Mouse (Mus musculus): ENCODE data around the gene Pcbp3. TPM values are rescaled to one million over a fixed set of nuclear protein-coding genes. Genes with fewer than 3 reads are reported as not detected.

Gene Pcbp3
- polyA plus RNA-seq, 1 experiment from 2014 or later: 15.3 TPM

DNA sequence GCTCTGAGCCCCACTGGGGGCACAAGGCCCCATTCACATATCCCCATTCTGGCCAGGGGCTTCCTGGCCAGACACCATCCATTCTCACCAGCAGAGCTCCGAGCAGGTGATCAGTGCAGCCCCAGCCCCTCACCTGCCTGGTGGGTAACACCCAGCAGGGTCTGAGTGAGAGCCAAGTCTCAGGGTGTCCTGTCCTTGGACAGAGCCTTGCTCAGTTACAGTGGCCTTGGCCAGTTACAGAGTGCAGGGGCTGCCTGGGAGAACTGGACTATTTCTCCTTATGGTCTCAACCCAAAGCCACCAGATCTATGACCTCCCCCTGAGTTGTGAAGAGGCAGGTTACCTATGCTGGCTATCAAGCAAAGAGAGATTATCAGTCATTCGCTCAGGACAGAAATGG lies 236.6 kb downstream of the Pcbp3 start:
- Histone ChIP-seq H3K27ac (replicated peaks) (peak overlapping the region; percentile 87; the same call in 1 of the 2 replicates), H3K36me3 (ENCODE audit: control insufficient read depth, insufficient read depth, low read length) (peaks cover 6% of the 10 kb centered on the region; the same call in 1 of the 2 replicates), H3K4me1 (replicated peaks; ENCODE audit: control insufficient read depth, insufficient read depth) (no peaks in the 10 kb centered on the region; the same call in 1 of the 2 replicates), H3K4me2 (replicated peaks; ENCODE audit: low read depth) (peak overlapping the region; percentile 68), H3K27me3 (ENCODE audit: control insufficient read depth, insufficient read depth, low read length) (no peaks in the 10 kb centered on the region), H3K9ac (ENCODE audit: low read length) (peak overlapping the region; percentile 77), H3K4me3 (ENCODE audit: low read depth, low read length) (peak overlapping the region; percentile 53), H3K9me3 (ENCODE audit: control insufficient read depth, low read length) (no peaks in the 10 kb centered on the region)
- no peak for ATAC-seq (ENCODE audit: low FRiP score, low TSS enrichment)
- no peak for TF ChIP-seq CTCF (IDR thresholded peaks at IDR 0.05; ENCODE audit: low read depth)
- no peak for TF ChIP-seq EP300 (optimal IDR thresholded peaks at IDR 0.05)
- 54% methylated on average over 2 of the region's 2 CpGs for WGBS
- DNase-seq (ENCODE audit: low spot score): peak; percentile 10

DNA sequence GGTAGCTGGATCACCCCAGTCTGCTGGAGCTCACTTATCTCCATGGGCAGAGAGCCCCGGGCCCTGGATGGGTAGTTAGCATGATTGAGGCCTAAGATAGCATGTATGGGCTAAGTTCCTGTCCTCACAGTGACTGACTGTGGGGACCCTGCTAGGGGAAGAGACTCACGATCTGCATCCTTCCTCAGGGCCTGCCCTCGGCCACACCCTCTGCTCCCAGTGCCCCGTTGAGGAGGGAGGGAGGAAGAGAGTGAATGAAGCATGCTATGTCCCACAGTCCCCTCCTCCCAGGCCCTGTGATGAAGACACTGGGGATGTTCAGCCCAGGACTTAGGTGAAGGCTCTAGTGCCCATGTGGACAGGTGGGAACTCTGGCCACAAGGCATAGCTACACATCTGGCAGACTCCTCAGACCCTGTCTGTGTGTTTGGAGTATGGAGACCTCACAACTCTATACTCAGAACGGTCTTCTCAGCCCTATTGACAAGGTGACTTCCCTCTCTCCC lies 237.4 kb downstream of the Pcbp3 start:
- Histone ChIP-seq H3K9ac (ENCODE audit: low read length) (peak overlapping the region; percentile 77), H3K4me3 (ENCODE audit: low read depth, low read length) (peak overlapping the region; percentile 53), H3K4me1 (replicated peaks; ENCODE audit: control insufficient read depth, insufficient read depth) (no peaks in the 10 kb centered on the region), H3K9me3 (ENCODE audit: control insufficient read depth, low read length) (no peaks in the 10 kb centered on the region), H3K27me3 (ENCODE audit: control insufficient read depth, insufficient read depth, low read length) (no peaks in the 10 kb centered on the region), H3K27ac (replicated peaks) (no peak overlapping the region), H3K4me2 (replicated peaks; ENCODE audit: low read depth) (peak overlapping the region; percentile 68), H3K36me3 (ENCODE audit: control insufficient read depth, insufficient read depth, low read length) (peaks cover 8% of the 10 kb centered on the region; the same call in 1 of the 2 replicates)
- 32% methylated on average over 5 of the region's 5 CpGs for WGBS
- no peak for TF ChIP-seq CTCF (IDR thresholded peaks at IDR 0.05; ENCODE audit: low read depth)
- no peak for TF ChIP-seq EP300 (optimal IDR thresholded peaks at IDR 0.05)
- ATAC-seq (ENCODE audit: low FRiP score, low TSS enrichment) (no peak), DNase-seq (ENCODE audit: low spot score) (peak; percentile 11)

DNA sequence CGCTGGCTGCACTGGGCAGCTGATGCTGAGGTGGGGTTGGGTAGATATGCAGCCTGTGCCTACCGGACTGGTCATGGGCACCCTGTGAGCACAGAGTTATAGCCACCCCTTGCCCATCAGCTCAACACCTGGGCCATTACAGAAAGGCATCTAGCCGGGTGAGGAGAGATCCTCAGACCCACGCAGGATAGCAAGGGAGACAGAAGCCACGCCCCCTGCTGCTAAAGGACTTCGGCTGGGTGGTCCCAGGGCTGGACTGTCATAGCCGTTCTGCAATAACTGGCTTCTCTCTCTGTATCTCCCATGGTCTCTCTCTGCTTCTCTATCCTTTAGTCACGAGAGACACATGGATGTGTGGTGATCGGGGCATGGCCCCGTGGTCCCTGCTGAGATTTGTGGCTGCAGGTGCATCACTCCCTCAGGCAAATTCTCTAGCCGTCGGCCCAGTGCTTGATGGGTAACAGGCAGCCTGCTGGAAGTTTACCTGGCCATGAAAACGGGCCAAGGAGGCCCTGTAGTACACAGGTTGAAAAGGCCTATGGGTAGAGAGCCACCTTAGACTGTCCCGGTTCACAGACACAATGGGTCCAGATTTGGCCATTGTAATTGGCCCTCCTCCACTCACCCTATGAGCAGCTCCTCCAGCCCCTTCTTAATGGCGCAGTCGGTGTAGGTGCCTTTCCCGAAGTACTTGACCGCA lies 238.8 kb downstream of the Pcbp3 start:
- TF ChIP-seq EP300 (optimal IDR thresholded peaks at IDR 0.05) (no peak), CTCF (IDR thresholded peaks at IDR 0.05; ENCODE audit: low read depth) (no peak)
- no peak overlapping the region for H3K27ac ChIP-seq (replicated peaks)
- H3K36me3 ChIP-seq (ENCODE audit: control insufficient read depth, insufficient read depth, low read length): peaks cover 13% of the 10 kb centered on the region; the same call in 1 of the 2 replicates
- WGBS: 85% methylated on average over 18 of the region's 18 CpGs
- H3K4me3 ChIP-seq (ENCODE audit: low read depth, low read length): no peak overlapping the region
- no peaks in the 10 kb centered on the region for H3K27me3 ChIP-seq (ENCODE audit: control insufficient read depth, insufficient read depth, low read length)
- no peak overlapping the region for H3K4me2 ChIP-seq (replicated peaks; ENCODE audit: low read depth)
- no peaks in the 10 kb centered on the region for H3K9me3 ChIP-seq (ENCODE audit: control insufficient read depth, low read length)
- no peak overlapping the region for H3K9ac ChIP-seq (ENCODE audit: low read length)
- ATAC-seq (ENCODE audit: low FRiP score, low TSS enrichment) (no peak), DNase-seq (ENCODE audit: low spot score) (no peak)
- H3K4me1 ChIP-seq (replicated peaks; ENCODE audit: control insufficient read depth, insufficient read depth): no peaks in the 10 kb centered on the region

DNA sequence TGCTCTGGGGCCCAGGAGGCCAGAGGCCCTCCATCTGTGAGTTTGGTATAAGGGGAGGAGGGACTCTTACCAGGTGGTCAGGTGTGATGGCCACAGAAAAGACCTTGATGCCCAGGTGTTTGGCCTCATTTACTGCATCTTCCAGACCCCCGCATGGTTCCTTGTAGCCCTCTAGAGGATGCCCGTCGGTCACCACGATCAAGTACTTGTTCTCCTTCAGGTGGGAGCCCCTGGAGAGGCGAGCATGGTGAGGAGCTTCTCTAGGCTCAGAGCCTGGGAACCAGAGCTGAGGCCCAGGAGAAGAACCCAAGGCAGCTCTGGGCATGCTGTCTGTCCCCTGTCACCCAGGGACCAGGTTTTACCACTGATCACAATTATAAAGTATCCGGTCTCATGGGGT lies 239.9 kb downstream of the Pcbp3 start:
- no peak overlapping the region for H3K27ac ChIP-seq (replicated peaks)
- no peak for TF ChIP-seq EP300 (optimal IDR thresholded peaks at IDR 0.05)
- TF ChIP-seq CTCF (IDR thresholded peaks at IDR 0.05; ENCODE audit: low read depth): no peak
- ATAC-seq (ENCODE audit: low FRiP score, low TSS enrichment) (no peak), DNase-seq (ENCODE audit: low spot score) (no peak)
- no peaks in the 10 kb centered on the region for H3K4me1 ChIP-seq (replicated peaks; ENCODE audit: control insufficient read depth, insufficient read depth)
- no peaks in the 10 kb centered on the region for H3K9me3 ChIP-seq (ENCODE audit: control insufficient read depth, low read length)
- no peak overlapping the region for H3K4me3 ChIP-seq (ENCODE audit: low read depth, low read length)
- no peak overlapping the region for H3K9ac ChIP-seq (ENCODE audit: low read length)
- H3K27me3 ChIP-seq (ENCODE audit: control insufficient read depth, insufficient read depth, low read length): no peaks in the 10 kb centered on the region
- peaks cover 13% of the 10 kb centered on the region; the same call in 1 of the 2 replicates for H3K36me3 ChIP-seq (ENCODE audit: control insufficient read depth, insufficient read depth, low read length)
- 94% methylated on average over 6 of the region's 6 CpGs for WGBS
- H3K4me2 ChIP-seq (replicated peaks; ENCODE audit: low read depth): no peak overlapping the region

DNA sequence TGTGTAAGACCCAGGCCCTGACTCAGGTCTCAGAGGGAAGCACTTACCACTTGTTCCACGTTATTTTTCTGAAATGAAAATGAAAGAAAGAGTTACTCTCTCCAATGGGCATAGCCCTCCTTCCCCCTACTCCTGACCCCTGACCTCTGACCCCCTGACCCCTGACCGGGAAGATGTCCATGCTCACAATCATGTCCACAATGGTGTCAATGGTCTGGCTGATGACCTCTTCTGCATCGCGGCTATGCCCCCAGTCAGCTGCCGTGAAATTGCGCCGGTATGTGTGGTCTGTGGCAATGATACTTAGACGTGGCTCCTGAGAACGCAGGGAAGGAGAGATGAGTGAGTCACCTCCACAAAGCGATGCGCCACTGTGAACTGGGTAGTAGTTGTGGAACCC lies 240.5 kb downstream of the Pcbp3 start:
- peaks cover 13% of the 10 kb centered on the region; the same call in 1 of the 2 replicates for H3K36me3 ChIP-seq (ENCODE audit: control insufficient read depth, insufficient read depth, low read length)
- no peak overlapping the region for H3K4me2 ChIP-seq (replicated peaks; ENCODE audit: low read depth)

DNA sequence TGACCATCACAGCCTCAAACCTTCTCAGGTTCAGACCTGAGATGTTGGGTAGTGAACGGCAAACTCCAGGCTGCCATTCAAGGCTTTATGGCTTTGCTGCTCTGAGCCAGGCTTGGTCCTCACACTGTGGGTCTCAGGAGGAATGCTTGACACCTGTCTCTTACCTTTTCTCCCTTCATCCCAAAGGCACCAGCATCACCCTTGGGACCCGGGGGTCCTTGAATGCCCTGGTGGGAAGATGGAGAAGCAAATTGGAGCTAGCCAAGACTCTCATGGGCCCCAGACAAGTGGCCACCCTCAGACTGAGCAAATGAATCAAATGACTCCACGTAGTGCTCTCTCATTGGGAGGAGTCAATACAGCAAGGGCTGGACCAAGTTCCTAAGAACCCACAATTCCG lies 244.1 kb downstream of the Pcbp3 start:
- no peak overlapping the region for H3K9ac ChIP-seq (ENCODE audit: low read length)
- H3K36me3 ChIP-seq (ENCODE audit: control insufficient read depth, insufficient read depth, low read length): peaks cover 25% of the 10 kb centered on the region
- TF ChIP-seq CTCF (IDR thresholded peaks at IDR 0.05; ENCODE audit: low read depth) (no peak), EP300 (optimal IDR thresholded peaks at IDR 0.05) (no peak)
- no peaks in the 10 kb centered on the region for H3K4me1 ChIP-seq (replicated peaks; ENCODE audit: control insufficient read depth, insufficient read depth)
- H3K4me2 ChIP-seq (replicated peaks; ENCODE audit: low read depth): no peak overlapping the region
- 90% methylated on average over 4 of the region's 4 CpGs for WGBS
- no peak overlapping the region for H3K4me3 ChIP-seq (ENCODE audit: low read depth, low read length)
- no peak overlapping the region for H3K27ac ChIP-seq (replicated peaks)
- no peak for ATAC-seq (ENCODE audit: low FRiP score, low TSS enrichment)
- no peak for DNase-seq (ENCODE audit: low spot score)
- H3K27me3 ChIP-seq (ENCODE audit: control insufficient read depth, insufficient read depth, low read length): no peaks in the 10 kb centered on the region
- no peaks in the 10 kb centered on the region for H3K9me3 ChIP-seq (ENCODE audit: control insufficient read depth, low read length)

More for the DNA sequence above, 240.5 kb downstream of the Pcbp3 start:
- Histone ChIP-seq H3K4me1 (replicated peaks; ENCODE audit: control insufficient read depth, insufficient read depth) (no peaks in the 10 kb centered on the region), H3K4me3 (ENCODE audit: low read depth, low read length) (no peak overlapping the region), H3K9me3 (ENCODE audit: control insufficient read depth, low read length) (no peaks in the 10 kb centered on the region), H3K9ac (ENCODE audit: low read length) (no peak overlapping the region), H3K27ac (replicated peaks) (no peak overlapping the region), H3K27me3 (ENCODE audit: control insufficient read depth, insufficient read depth, low read length) (no peaks in the 10 kb centered on the region)
- TF ChIP-seq CTCF (IDR thresholded peaks at IDR 0.05; ENCODE audit: low read depth) (no peak), EP300 (optimal IDR thresholded peaks at IDR 0.05) (no peak)
- WGBS: 89% methylated on average over 11 of the region's 11 CpGs
- ATAC-seq (ENCODE audit: low FRiP score, low TSS enrichment): no peak
- DNase-seq (ENCODE audit: low spot score): no peak

Data from stomach, postnatal 0 days (tissue).